Mouse (Mus musculus): Measurements from ENCODE around the gene Nuak2. TPM values are rescaled to one million over a fixed set of nuclear protein-coding genes. Genes with fewer than 3 reads are reported as not detected.

Gene Nuak2
- polyA plus RNA-seq, 1 experiment, result 4.7 TPM

DNA sequence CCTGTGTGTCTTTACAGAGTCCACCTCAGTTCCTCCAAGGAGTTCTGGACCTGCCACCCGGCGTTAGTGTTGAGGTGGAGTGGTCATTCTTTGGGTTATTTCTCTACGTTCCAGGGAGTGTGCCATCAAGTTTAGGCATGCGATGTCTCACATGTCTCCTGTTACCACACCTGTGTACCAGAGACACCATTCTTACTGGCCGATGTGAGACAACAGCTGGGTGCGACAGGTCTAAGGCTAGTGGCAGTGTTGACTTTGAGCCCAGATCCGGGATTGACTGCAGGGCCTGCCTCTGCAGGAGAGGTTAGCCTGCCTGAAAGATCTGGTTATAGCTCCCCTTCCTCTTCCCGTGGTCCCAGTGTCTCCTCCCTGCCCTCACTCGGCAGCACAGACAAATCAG is 38.3 kb downstream of the Nuak2 start:
- TF ChIP-seq POLR2A (IDR thresholded peaks at IDR 0.05; ENCODE audit: control insufficient read depth, low read depth, low read length), result no peak
- no peak for TF ChIP-seq CTCF (IDR thresholded peaks at IDR 0.05; ENCODE audit: control insufficient read depth, insufficient read depth, insufficient replicate concordance, low read depth, low read length)
- Histone ChIP-seq H3K27me3 (ENCODE audit: control insufficient read depth, insufficient read depth, low read length) (no peaks in the 10 kb centered on the region), H3K27ac (ENCODE audit: control insufficient read depth, insufficient read depth, low read depth, low read length) (no peak overlapping the region), H3K4me1 (ENCODE audit: control insufficient read depth, insufficient read depth, low read length) (peaks cover 4% of the 10 kb centered on the region; the same call in 1 of the 2 replicates), H3K36me3 (ENCODE audit: control insufficient read depth, insufficient read depth, low read length) (no peaks in the 10 kb centered on the region), H3K4me3 (ENCODE audit: control insufficient read depth, low read depth, low read length) (no peak overlapping the region)

DNA sequence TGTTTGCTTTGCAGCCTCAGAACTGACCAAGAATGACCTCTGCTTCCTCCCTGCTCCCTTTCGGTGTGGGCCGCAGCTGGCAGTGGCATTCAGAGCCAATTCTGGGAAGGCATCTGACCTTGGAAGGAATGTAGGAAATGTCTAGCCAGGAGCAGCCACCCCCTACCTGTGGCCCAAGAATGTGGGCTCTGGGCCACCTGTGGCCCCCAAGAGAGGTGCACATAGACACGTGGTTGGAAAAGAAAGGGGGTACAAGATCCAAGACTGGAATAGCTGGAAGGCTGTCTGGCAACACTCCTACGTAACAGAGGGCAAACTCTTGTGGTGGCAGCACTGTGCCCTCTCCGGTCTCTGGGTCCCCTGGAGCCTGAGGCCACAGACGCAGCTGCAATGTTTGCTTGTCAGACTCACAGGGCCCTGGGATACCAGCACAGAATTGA is 39.3 kb downstream of the Nuak2 start:
- Histone ChIP-seq H3K27me3 (ENCODE audit: control insufficient read depth, insufficient read depth, low read length) (no peaks in the 10 kb centered on the region), H3K4me3 (ENCODE audit: control insufficient read depth, low read depth, low read length) (no peak overlapping the region), H3K4me1 (ENCODE audit: control insufficient read depth, insufficient read depth, low read length) (peaks cover 4% of the 10 kb centered on the region; the same call in 1 of the 2 replicates), H3K27ac (ENCODE audit: control insufficient read depth, insufficient read depth, low read depth, low read length) (no peak overlapping the region), H3K36me3 (ENCODE audit: control insufficient read depth, insufficient read depth, low read length) (no peaks in the 10 kb centered on the region)
- no peak for TF ChIP-seq CTCF (IDR thresholded peaks at IDR 0.05; ENCODE audit: control insufficient read depth, insufficient read depth, insufficient replicate concordance, low read depth, low read length)
- TF ChIP-seq POLR2A (IDR thresholded peaks at IDR 0.05; ENCODE audit: control insufficient read depth, low read depth, low read length), result no peak

DNA sequence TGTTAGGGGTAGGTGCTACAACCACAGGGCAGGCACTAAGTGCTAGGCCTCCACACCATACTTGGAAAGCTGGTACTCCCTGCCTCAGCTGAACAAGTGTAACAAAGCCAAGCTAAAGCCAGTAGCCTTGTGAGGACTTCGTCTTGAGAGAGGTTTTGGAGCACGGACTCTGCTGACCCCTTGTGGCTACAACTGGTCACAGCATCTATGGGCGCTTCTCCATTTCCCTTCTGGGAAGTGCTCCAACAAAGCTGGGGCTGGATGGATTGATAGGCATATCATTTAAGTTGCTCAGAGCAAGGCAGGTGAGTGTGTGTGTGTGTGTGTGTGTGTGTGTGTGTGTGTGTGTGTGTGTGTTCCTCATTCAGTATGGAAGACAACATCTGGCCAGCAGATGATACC is 39.9 kb downstream of the Nuak2 start:
- Histone ChIP-seq H3K4me1 (ENCODE audit: control insufficient read depth, insufficient read depth, low read length) (peaks cover 4% of the 10 kb centered on the region; the same call in 1 of the 2 replicates), H3K27ac (ENCODE audit: control insufficient read depth, insufficient read depth, low read depth, low read length) (no peak overlapping the region), H3K27me3 (ENCODE audit: control insufficient read depth, insufficient read depth, low read length) (no peaks in the 10 kb centered on the region), H3K36me3 (ENCODE audit: control insufficient read depth, insufficient read depth, low read length) (no peaks in the 10 kb centered on the region), H3K4me3 (ENCODE audit: control insufficient read depth, low read depth, low read length) (no peak overlapping the region)
- no peak for TF ChIP-seq POLR2A (IDR thresholded peaks at IDR 0.05; ENCODE audit: control insufficient read depth, low read depth, low read length)
- TF ChIP-seq CTCF (IDR thresholded peaks at IDR 0.05; ENCODE audit: control insufficient read depth, insufficient read depth, insufficient replicate concordance, low read depth, low read length), result peak; percentile 83

DNA sequence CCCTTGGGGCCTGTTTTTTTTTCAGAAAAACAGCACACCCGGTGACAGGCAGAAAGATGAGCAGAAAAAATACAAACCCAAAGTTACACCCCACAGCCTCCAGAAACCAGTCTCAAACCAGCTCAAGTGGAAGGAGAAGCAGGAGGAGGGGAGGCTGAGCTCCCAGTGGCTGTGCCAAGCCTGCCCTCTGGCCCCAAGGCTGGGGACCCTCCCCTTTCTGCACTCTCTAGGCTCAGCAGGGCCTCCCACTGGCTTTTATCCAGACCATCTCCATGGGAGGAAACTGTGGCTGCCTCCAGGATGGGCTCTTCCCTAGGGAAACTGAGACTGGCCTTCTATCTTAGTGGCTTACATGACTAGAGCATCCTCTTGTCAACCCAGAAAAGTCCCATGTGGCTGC is 40.9 kb downstream of the Nuak2 start:
- H3K36me3 ChIP-seq (ENCODE audit: control insufficient read depth, insufficient read depth, low read length), result no peaks in the 10 kb centered on the region
- H3K27ac ChIP-seq (ENCODE audit: control insufficient read depth, insufficient read depth, low read depth, low read length), result no peak overlapping the region
- TF ChIP-seq CTCF (IDR thresholded peaks at IDR 0.05; ENCODE audit: control insufficient read depth, insufficient read depth, insufficient replicate concordance, low read depth, low read length), result no peak
- TF ChIP-seq POLR2A (IDR thresholded peaks at IDR 0.05; ENCODE audit: control insufficient read depth, low read depth, low read length), result no peak
- H3K27me3 ChIP-seq (ENCODE audit: control insufficient read depth, insufficient read depth, low read length), result no peaks in the 10 kb centered on the region
- H3K4me3 ChIP-seq (ENCODE audit: control insufficient read depth, low read depth, low read length), result no peak overlapping the region
- peaks cover 4% of the 10 kb centered on the region; the same call in 1 of the 2 replicates for H3K4me1 ChIP-seq (ENCODE audit: control insufficient read depth, insufficient read depth, low read length)

DNA sequence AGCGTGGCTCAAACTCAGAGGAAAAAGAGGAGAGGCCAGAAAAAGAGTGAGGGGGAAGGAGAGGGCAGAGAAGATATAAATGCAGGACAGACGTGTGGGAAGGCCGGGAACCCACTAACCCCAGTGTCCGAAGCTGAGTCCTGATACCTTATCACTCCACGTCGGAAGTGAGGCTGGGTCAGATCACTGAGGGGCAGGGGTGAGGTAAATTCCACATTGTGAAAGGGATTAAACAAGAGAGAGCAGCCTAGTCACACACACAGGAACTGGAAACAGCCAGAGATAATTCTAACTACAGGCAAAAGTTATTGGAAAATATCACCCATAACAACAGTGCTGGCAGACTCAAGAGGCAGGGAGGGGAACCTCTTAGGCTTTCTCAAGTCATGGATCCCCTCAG is 46.0 kb downstream of the Nuak2 start:
- TF ChIP-seq POLR2A (IDR thresholded peaks at IDR 0.05; ENCODE audit: control insufficient read depth, low read depth, low read length), result no peak
- H3K36me3 ChIP-seq (ENCODE audit: control insufficient read depth, insufficient read depth, low read length), result no peaks in the 10 kb centered on the region
- no peaks in the 10 kb centered on the region for H3K27me3 ChIP-seq (ENCODE audit: control insufficient read depth, insufficient read depth, low read length)
- no peak overlapping the region for H3K4me3 ChIP-seq (ENCODE audit: control insufficient read depth, low read depth, low read length)
- H3K4me1 ChIP-seq (ENCODE audit: control insufficient read depth, insufficient read depth, low read length), result no peaks in the 10 kb centered on the region
- no peak overlapping the region for H3K27ac ChIP-seq (ENCODE audit: control insufficient read depth, insufficient read depth, low read depth, low read length)

DNA sequence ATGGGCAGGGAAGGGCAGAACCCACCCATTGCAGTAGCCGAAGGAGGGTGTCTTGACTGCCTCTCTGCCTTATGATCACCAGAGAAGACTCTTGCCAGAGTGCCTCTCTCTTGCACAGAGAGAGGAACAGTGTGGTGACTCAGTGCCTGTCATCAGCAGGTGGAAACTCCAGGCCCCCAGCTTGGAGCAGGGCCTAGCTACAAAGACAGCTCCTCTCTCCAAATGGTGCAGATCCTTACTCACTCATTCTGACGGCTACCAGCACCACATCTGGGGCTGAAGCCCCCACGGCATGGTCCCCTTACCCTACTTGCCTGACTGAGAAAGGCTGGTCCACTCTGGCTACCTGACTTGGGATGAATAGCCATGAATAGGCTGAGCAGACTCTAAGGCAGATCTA is 48.5 kb downstream of the Nuak2 start:
- no peak for TF ChIP-seq POLR2A (IDR thresholded peaks at IDR 0.05; ENCODE audit: control insufficient read depth, low read depth, low read length)
- TF ChIP-seq CTCF (IDR thresholded peaks at IDR 0.05; ENCODE audit: control insufficient read depth, insufficient read depth, insufficient replicate concordance, low read depth, low read length), result no peak
- H3K4me3 ChIP-seq (ENCODE audit: control insufficient read depth, low read depth, low read length), result no peak overlapping the region
- no peaks in the 10 kb centered on the region for H3K27me3 ChIP-seq (ENCODE audit: control insufficient read depth, insufficient read depth, low read length)
- no peak overlapping the region for H3K27ac ChIP-seq (ENCODE audit: control insufficient read depth, insufficient read depth, low read depth, low read length)
- H3K36me3 ChIP-seq (ENCODE audit: control insufficient read depth, insufficient read depth, low read length), result no peaks in the 10 kb centered on the region
- H3K4me1 ChIP-seq (ENCODE audit: control insufficient read depth, insufficient read depth, low read length), result no peaks in the 10 kb centered on the region

DNA sequence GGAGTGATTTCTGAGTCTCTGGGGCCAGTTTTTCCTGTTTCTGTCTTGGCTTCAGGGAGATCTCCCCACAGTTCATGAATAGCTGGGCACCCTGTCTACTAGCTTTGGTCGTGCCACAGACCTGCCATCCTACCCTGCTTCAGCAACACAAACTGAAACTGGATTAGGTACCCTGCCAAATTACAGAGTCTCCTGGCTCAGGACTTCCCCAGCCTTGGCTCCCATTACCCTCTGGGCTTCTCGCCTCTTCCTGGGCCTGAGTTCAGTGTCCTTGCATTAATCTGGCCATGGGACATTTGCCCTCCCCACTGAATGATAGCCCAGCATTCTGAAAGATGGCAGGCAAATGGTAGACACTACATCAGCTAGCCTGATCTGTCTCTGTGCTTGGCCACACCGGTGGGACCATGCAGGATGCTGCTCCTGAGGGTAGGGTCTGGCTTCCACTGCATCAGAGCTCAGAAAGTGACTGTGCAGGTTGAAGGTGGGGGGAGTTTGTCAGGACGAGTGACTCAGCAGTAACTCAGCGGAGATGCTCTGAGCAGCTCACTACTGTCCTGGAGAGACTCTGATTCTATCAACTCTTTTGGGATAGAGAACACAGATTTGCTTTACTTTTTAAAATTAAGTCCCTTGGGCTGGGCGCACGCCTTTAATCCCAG is 49.1 kb downstream of the Nuak2 start:
- Histone ChIP-seq H3K27ac (ENCODE audit: control insufficient read depth, insufficient read depth, low read depth, low read length) (no peak overlapping the region), H3K27me3 (ENCODE audit: control insufficient read depth, insufficient read depth, low read length) (no peaks in the 10 kb centered on the region), H3K4me1 (ENCODE audit: control insufficient read depth, insufficient read depth, low read length) (no peaks in the 10 kb centered on the region), H3K4me3 (ENCODE audit: control insufficient read depth, low read depth, low read length) (no peak overlapping the region), H3K36me3 (ENCODE audit: control insufficient read depth, insufficient read depth, low read length) (no peaks in the 10 kb centered on the region)
- TF ChIP-seq POLR2A (IDR thresholded peaks at IDR 0.05; ENCODE audit: control insufficient read depth, low read depth, low read length), result no peak
- TF ChIP-seq CTCF (IDR thresholded peaks at IDR 0.05; ENCODE audit: control insufficient read depth, insufficient read depth, insufficient replicate concordance, low read depth, low read length), result no peak

Measured in testis, adult 2 months (tissue).